Mouse (Mus musculus) erythroblast, embryonic 14.5 days (primary cell): ENCODE measurements around the gene Gm4553.

Experiments used
- GATA1 ChIP-seq: IDR thresholded peaks from 2 replicates; pipeline ENCODE4 v1.6.1; 2012; ENCODE audit warnings: low read length, inconsistent platforms, mixed read lengths
- TAL1 ChIP-seq: IDR thresholded peaks from 3 replicates; pipeline ENCODE4 v1.6.1; 2012; ENCODE audit warnings: low read length, inconsistent platforms, mixed read lengths

DNA sequence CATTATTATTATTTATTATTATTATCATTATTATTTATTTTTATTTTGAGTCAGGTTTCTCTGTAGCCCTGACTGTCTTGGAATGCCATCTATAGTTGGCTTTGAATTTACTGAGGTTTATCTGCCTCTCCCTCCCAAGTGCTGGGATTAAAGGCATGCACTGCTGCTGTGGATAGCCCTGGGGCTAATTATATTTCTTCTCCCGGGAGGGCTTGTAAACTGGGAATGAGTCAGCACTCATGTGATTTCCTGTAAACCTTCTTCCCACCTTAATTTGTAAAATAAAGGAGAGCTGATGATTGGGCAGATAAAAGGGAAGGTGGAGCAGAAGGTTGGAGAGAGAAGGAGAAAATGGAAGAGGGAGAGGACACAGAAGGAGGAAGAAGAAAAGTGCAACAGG lies 24.8 kb downstream of the Gm4553 start:
- TF ChIP-seq TAL1 (no peak), GATA1 (no peak)
